Mouse (Mus musculus) adrenal gland, adult (tissue): ENCODE data around the gene Adal.
A peak's percentile ranks its signal among the peaks of the same experiment; 100 is the strongest.

Experiments
- DNase-seq, 2 experiments: peaks; one replicate each; pipeline ENCODE4 v3.0.0; 2022 to 2023; ENCODE audit warnings: low spot score in 1 of 2; ENCODE audit not compliant: inconsistent age in 2 of 2

Gene Adal

GRCm38 (mm10) chr2:121170980-121171742 is 30.9 kb downstream of the Adal start, which contains the start of gene Zscan29:
TSS of gene Zscan29 (minus strand) at chr2:121171125.
- peak; percentile 92 to 97 for DNase-seq

DNA sequence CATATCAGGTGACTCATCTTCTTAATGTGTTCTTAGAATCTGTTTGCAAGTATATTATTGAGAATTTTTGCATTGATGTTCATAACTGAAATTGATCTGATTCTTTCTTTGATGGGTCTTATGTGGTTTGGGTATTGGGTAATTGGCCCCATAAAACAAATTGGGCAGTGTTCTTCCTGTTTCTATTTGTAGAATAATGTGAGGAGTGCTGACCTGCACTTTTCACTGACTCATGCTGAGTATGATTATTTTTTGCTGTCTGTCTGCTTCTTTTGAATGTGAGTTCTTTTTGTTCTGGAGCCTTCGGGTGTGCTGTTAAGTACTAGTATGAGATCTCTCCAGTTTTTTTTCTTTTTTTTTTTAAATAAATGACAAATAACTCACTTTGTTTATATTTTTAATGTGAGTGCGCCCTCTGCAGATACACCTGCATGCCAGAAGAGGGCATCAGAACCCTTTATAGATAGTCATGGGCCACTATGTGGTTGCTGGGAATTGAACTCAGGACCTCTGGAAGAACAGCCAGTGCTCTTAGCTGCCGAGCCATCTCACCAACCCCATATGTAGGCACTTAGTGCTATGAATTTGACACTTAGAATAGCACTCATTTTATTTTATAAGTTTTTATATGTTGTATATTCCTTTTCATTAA is 38.7 kb downstream of the Adal start:
- DNase-seq = no peak

DNA sequence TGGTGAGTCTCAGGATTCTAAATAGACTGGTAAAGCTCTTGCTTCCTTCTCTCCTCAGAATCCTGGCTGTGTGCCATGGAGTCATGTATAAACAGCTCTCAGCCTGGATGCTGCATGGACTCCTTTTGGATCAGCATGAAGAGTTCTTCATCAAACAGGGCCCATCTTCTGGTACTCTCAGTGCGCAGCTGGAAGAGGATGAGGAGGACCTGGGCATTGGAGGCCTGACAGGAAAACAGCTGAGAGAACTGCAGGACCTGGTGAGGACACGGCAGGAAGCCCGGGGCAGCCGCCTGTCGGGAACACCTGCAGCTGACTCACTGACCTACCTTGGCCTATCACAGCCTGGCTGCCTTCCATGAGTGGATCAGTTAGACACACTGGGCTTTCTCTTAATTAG is 43.2 kb downstream of the Adal start:
- DNase-seq = no peak

GRCm38 (mm10) chr2:121184142-121184541 is 43.9 kb downstream of the Adal start:
- no peak for DNase-seq

GRCm38 (mm10) chr2:121188530-121188929 is 48.3 kb downstream of the Adal start:
- peak in 1 of 2 experiments; percentile 43 for DNase-seq

DNA sequence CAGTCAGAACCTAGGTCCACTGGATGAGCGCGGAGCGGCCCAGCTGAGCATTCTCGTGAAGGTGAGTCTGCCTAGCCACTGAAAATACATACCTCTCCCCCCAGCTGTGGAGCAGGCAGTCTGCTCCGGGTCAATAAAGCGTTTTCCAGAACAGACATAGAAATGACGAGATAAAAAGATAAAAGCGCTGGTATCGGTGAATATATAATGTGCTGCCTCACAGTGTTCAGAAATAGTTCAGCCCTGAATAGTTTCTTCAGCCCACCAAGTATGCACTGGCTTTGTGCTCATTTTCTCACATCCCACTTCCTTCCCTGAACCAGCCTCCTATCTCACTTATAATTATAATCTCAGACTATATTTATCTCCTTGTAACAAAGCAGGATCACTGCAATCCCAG is 55.2 kb downstream of the Adal start:
- DNase-seq = no peak

DNA sequence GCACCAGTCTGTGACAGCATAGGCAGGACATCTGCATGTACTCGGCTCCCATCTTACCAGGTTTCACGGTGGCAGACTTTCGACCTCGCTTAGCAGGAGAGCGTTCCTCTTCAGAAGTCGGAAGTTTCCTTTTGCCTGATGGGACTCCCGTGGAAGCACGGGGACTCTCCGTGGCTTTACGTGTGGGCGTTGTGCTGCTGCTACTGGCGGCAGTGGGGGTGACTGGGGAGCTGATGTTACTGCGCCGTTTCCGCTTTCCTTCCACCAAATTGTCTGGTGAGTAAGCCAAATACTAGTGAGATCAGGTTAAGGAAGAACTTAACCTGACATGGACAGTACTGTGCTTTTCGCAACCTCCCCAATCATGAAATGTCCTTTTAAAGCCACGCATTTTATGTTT is 64.0 kb downstream of the Adal start:
- no peak for DNase-seq
